Mouse (Mus musculus) liver, embryonic 16.5 days (tissue): ENCODE measurements around the gene Col5a1. TPM values are rescaled to one million over a fixed set of nuclear protein-coding genes. Genes with fewer than 3 reads are reported as not detected.

ENCODE experiments used
- ATAC-seq: fragments of 200-750 bp; cut with Nextera tagmentation; 2 replicates; pipeline ENCODE4 v1.8.0; 2017; ENCODE audit warnings: low read depth, mild to moderate bottlenecking, moderate number of reproducible peaks, moderate library complexity
- H3K27ac ChIP-seq: fragments of 300-500 bp; sonication (generic); 2 replicates; pipeline ENCODE4 v1.5.1; 2014; ENCODE audit warnings: mild to moderate bottlenecking, low read length
- H3K27me3 ChIP-seq: fragments of 300-500 bp; sonication (generic); 2 replicates; pipeline ENCODE4 v1.6.1; 2014; ENCODE audit warnings: low read depth, low read length, mixed read lengths; ENCODE audit not compliant: control insufficient read depth, insufficient read depth
- H3K36me3 ChIP-seq: fragments of 300-500 bp; sonication (generic); 2 replicates; pipeline ENCODE4 v1.6.1; 2014; ENCODE audit warnings: mild to moderate bottlenecking; ENCODE audit not compliant: control insufficient read depth, insufficient read depth
- H3K4me1 ChIP-seq: fragments of 300-500 bp; sonication (generic); 2 replicates; pipeline ENCODE4 v1.6.1; 2014; ENCODE audit warnings: low read depth, low read length, mixed read lengths; ENCODE audit not compliant: control insufficient read depth
- H3K4me2 ChIP-seq: fragments of 300-500 bp; sonication (generic); 2 replicates; pipeline ENCODE4 v1.6.1; 2014; ENCODE audit warnings: low read depth, low read length, mixed read lengths
- H3K4me3 ChIP-seq: fragments of 300-500 bp; sonication (generic); 2 replicates; pipeline ENCODE4 v1.5.1; 2014; ENCODE audit warnings: low read depth, mild to moderate bottlenecking, low read length
- H3K9ac ChIP-seq: fragments of 300-500 bp; sonication (generic); 2 replicates; pipeline ENCODE4 v1.6.1; 2014; ENCODE audit warnings: low read depth, low read length
- H3K9me3 ChIP-seq: fragments of 300-500 bp; sonication (generic); replicated peaks from 2 replicates; pipeline ENCODE4 v1.6.1; 2016; ENCODE audit warnings: low read length; ENCODE audit not compliant: control insufficient read depth
- WGBS: fragments of 180-500 bp; shearing (Covaris S2); extraction: QIAGEN DNeasy Blood & Tissue Kit; methylation state at CpG from one replicate; pipeline ENCODE4 v1.1.7; 2014; ENCODE audit not compliant: insufficient replicate concordance; 5-methylcytosine and 5-hydroxymethylcytosine counted together
- polyA plus RNA-seq: library from polyadenylated mRNA; unstranded; fragments of >200 nt; fragmentation: Nextera tagmentation; extraction: Ambion mirVana; gene quantifications from 2 replicates; pipeline ENCODE4 v1.2.1, GENCODE M21; 2015

Col5a1 gene
- 11.1 and 12.5 TPM in 2 replicates for polyA plus RNA-seq

DNA sequence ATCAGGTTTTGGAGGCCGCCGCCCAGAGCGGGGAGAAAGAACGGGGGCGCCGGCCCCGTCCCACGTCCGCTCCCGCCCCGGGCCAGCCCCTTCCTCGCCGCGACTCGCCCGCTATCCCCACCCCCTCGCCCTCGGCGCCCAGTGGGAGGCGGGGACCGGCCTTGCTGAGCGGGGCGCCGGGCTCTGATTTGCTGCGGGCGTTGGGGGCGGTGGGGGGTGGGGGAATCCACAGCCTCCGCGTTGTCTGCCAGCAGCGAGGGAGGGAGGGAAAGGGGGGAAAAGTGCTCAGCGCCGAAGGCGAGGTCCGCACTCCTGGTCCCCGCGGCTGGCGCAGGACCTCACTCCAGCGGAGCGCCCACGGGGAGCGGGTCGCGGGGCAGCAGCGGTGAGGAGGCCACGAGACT lies at the start of gene Col5a1:
Gene Col5a1, plus strand, starts transcription at position 278 of the 404 bp plus-strand sequence.
- H3K36me3 ChIP-seq = no peaks in the 10 kb centered on the region
- no peaks in the 10 kb centered on the region for H3K9me3 ChIP-seq
- WGBS = under 1% methylated on average over 45 of the region's 45 CpGs
- no peaks in the 10 kb centered on the region; the same call in 1 of the 2 replicates for H3K4me1 ChIP-seq
- no peak within 1 kb of the TSS for H3K27ac ChIP-seq
- H3K4me2 ChIP-seq = peak within 1 kb of the TSS; percentile 65
- H3K4me3 ChIP-seq = peak within 1 kb of the TSS; percentile 56
- peaks cover 49% of the 10 kb centered on the region for H3K27me3 ChIP-seq
- ATAC-seq = peak; percentile 83
- peak within 1 kb of the TSS; percentile 31; the same call in 1 of the 2 replicates for H3K9ac ChIP-seq

DNA sequence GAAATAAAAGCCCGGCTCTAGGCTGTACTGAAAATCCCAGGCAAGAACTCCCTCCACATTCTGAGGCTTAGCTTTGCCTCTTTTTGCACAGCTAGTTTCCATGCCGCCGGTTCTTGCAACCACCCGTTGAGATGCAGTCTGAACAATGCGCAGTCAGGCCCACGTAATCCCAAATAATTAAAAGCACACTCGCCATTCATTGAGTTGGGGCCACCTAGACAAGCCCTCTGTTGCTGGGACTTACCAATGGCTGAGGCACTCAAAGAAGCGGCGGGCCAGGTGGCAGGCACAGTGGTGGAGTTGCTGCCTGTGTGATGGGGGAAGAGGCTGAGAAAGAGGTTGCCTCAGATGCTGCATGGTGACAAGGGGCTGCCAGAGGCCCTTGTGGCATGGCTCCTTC lies 48.1 kb upstream of the Col5a1 start:
- Histone ChIP-seq H3K27me3 (no peaks in the 10 kb centered on the region), H3K4me3 (no peak overlapping the region), H3K27ac (no peak overlapping the region), H3K9me3 (no peaks in the 10 kb centered on the region), H3K4me1 (no peaks in the 10 kb centered on the region), H3K4me2 (no peak overlapping the region), H3K36me3 (no peaks in the 10 kb centered on the region), H3K9ac (no peak overlapping the region)
- ATAC-seq = no peak
- 71% methylated on average over 9 of the region's 9 CpGs for WGBS

GRCm38 (mm10) chr2:27840890-27841289 lies 45.3 kb upstream of the Col5a1 start:
- Histone ChIP-seq H3K4me2 (no peak overlapping the region), H3K9me3 (no peaks in the 10 kb centered on the region), H3K27ac (no peak overlapping the region), H3K9ac (no peak overlapping the region), H3K36me3 (no peaks in the 10 kb centered on the region), H3K4me1 (no peaks in the 10 kb centered on the region), H3K27me3 (no peaks in the 10 kb centered on the region), H3K4me3 (no peak overlapping the region)
- 45% methylated on average over 3 of the region's 3 CpGs for WGBS
- ATAC-seq = no peak

- H3K36me3 ChIP-seq = no peaks in the 10 kb centered on the region
- no peaks in the 10 kb centered on the region for H3K27me3 ChIP-seq
- no peak overlapping the region for H3K9ac ChIP-seq
- H3K4me3 ChIP-seq = no peak overlapping the region
- no peak for ATAC-seq
- H3K27ac ChIP-seq = no peak overlapping the region
- WGBS = 65% methylated on average over 13 of the region's 13 CpGs
- H3K4me2 ChIP-seq = no peak overlapping the region
- H3K9me3 ChIP-seq = no peaks in the 10 kb centered on the region
- H3K4me1 ChIP-seq = no peaks in the 10 kb centered on the region
These were observed 43.3 kb upstream of the Col5a1 start for GRCm38 (mm10) chr2:27842893-27843292.

GRCm38 (mm10) chr2:27844885-27845284 lies 41.3 kb upstream of the Col5a1 start:
- Histone ChIP-seq H3K9me3 (no peaks in the 10 kb centered on the region), H3K4me3 (no peak overlapping the region), H3K27me3 (no peaks in the 10 kb centered on the region), H3K9ac (no peak overlapping the region), H3K4me1 (no peaks in the 10 kb centered on the region), H3K36me3 (no peaks in the 10 kb centered on the region), H3K4me2 (no peak overlapping the region), H3K27ac (no peak overlapping the region)
- 59% methylated on average over 4 of the region's 4 CpGs for WGBS
- no peak for ATAC-seq

GRCm38 (mm10) chr2:27847001-27847400 lies 39.2 kb upstream of the Col5a1 start:
- Histone ChIP-seq H3K27me3 (no peaks in the 10 kb centered on the region), H3K9ac (no peak overlapping the region), H3K36me3 (no peaks in the 10 kb centered on the region), H3K4me3 (no peak overlapping the region), H3K4me1 (no peaks in the 10 kb centered on the region), H3K4me2 (no peak overlapping the region), H3K27ac (no peak overlapping the region), H3K9me3 (no peaks in the 10 kb centered on the region)
- WGBS = 47% methylated on average over 5 of the region's 5 CpGs
- ATAC-seq = no peak

GRCm38 (mm10) chr2:27847851-27848435 lies 38.3 kb upstream of the Col5a1 start:
- Histone ChIP-seq H3K36me3 (no peaks in the 10 kb centered on the region), H3K4me3 (no peak overlapping the region), H3K4me1 (no peaks in the 10 kb centered on the region), H3K4me2 (no peak overlapping the region), H3K9ac (no peak overlapping the region), H3K27me3 (no peaks in the 10 kb centered on the region), H3K9me3 (no peaks in the 10 kb centered on the region), H3K27ac (no peak overlapping the region)
- no peak for ATAC-seq
- WGBS = 43% methylated on average over 7 of the region's 7 CpGs

DNA sequence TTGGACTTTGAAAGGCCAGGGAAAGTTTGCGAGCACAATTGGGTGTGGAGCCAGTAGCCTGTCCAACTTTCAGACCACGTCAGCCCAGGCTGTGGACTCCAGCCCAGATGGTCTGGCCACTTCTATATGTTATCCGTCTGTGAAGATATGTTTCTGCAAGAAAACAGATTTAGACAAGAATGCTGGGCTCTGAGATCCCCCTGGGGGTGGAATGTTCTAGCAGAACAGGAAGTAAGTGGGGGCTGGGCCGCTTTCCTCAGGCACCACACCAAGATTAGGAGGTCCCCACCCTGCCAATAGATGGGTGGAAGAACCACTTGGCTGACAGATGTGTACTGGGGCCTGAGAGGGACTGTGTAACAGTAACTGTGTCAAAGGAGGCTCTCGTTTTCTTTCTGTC lies 37.8 kb upstream of the Col5a1 start:
- 31% methylated on average over 5 of the region's 5 CpGs for WGBS
- Histone ChIP-seq H3K4me2 (no peak overlapping the region), H3K36me3 (no peaks in the 10 kb centered on the region), H3K4me3 (no peak overlapping the region), H3K9ac (no peak overlapping the region), H3K9me3 (no peaks in the 10 kb centered on the region), H3K27me3 (no peaks in the 10 kb centered on the region), H3K27ac (no peak overlapping the region), H3K4me1 (no peaks in the 10 kb centered on the region)
- ATAC-seq = no peak

- no peak overlapping the region for H3K4me3 ChIP-seq
- ATAC-seq = no peak
- H3K4me2 ChIP-seq = no peak overlapping the region
- H3K9ac ChIP-seq = no peak overlapping the region
- H3K4me1 ChIP-seq = no peaks in the 10 kb centered on the region
- no peak overlapping the region for H3K27ac ChIP-seq
- H3K9me3 ChIP-seq = no peaks in the 10 kb centered on the region
- WGBS = 32% methylated on average over 9 of the region's 9 CpGs
- no peaks in the 10 kb centered on the region for H3K27me3 ChIP-seq
- no peaks in the 10 kb centered on the region for H3K36me3 ChIP-seq
These were observed 27.8 kb upstream of the Col5a1 start for GRCm38 (mm10) chr2:27858348-27858903.
